Mouse (Mus musculus): ENCODE results near the gene Chst1.

Chst1 gene

DNA sequence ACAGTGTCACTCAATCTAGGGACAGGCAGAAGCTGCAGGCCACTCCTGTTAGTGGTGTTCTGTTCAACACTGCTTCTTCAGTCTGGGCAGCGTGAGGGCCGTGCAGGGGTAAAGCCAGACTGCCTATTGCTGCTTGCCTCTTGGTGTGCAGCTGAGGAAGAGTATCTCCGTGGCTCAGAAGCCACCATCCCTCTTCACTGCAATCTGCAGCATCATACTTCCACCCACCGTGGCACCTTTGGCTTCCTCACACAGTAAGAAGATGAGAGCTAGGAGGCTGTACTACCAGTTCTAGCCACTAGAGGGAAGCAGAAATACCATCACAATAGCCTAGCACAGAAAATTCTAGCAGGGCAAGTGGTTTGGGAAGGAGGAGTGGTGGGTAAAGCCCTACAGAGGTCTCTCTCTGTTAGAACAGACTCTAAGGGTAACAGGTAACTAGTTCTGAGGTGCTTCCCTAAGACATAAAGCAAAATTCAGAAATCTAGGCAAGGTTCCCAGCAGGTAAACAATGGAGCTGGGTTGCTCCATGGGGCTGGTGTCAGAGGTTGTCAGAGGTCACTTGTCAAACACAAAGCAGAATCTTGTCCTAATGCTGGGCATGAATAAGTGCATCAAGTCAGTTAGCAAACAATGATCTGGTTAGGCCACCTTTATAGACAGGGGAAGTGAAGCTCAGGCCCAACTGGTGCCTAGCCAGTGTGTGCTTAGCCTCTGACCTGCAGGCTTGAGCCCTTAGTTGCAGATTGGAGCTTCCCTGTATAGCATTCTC is 9.5 kb downstream of the Chst1 start:
- peak; percentile 34 for ATAC-seq (ENCODE audit: low TSS enrichment)

DNA sequence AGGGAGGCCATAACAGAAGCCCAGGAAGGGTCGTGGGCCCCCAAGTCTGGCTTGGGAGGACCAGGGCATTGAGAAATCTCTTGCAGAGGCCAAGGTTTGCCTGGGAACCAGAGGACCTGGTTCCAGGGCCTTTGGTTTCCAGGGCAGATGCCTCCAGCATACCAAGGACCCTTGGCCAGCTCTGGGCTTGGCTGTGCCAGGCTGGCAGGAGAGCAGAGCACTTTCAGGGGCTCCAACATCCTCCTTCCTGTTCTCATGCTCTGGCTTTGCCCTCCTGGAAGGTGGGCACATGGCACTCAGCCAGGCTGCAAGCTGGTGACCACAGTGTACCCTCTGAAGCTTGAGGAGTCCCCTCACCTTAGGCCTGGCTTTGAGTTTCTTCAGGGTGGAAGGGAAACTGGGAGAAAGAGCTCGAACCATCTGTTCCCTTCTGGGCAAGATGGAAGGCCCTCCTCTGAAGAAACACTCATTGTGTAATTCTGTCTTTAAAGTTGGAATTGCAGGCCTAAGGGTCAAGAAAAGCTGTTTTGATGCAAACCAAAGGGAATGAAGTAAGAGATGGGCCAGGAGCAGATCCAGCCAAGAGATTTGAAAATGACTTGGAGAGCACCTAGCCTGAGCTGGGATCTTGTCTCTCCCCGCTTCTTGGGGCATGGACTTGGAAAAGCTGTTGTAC is 10.3 kb downstream of the Chst1 start:
- ATAC-seq (ENCODE audit: low TSS enrichment): no peak

DNA sequence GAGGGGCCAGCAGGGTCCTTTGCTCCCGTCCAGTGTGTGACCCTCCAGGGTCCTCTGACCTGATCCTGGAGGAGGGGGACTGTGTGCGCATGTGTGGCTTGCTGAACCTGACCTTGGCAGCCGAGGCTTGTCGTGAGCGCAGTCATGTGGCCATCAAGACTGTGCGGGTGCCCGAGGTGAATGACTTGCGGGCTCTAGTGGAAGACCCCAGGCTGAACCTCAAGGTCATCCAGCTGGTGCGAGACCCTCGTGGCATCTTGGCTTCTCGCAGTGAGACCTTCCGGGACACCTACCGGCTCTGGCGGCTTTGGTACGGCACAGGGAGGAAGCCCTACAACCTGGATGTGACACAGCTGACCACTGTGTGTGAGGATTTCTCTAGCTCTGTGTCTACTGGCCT is 14.1 kb downstream of the Chst1 start:
- no peak for ATAC-seq (ENCODE audit: low TSS enrichment)

- ATAC-seq (ENCODE audit: low TSS enrichment): no peak
These were observed 14.6 kb downstream of the Chst1 start for GRCm38 (mm10) chr2:92614106-92614505.

DNA sequence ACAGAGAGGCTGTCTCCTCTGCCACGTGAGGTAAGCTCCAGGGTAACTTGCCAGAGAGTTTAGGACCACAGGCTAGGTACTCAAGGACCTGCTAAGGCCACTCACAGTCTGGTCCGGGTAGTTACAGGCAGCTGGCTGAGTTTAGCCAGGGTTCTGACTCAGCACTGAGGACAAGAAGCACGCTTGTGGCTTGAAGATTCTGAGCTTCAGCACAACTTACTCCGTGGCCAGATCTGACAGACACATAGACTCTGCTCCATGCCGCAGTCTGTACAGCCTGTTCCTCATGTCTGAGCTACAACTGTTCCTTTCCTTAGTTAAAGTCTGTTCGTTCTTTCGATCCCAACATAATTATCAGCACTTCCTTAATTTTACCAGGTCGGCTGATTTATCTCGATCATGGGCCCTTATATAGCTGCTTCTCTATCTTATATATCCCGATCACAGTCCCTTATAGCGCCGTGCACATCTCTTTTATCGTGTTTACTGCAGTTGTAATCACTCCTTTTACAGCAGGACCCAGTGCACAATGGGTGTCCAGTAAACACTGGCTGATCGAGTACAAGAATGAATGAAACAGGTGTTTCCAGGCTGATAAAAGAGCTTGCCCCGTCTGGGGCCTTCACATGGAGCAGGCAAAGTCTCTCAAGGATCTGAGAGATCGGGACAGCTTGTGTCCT is 17.7 kb downstream of the Chst1 start:
- peak; percentile 53 for ATAC-seq (ENCODE audit: low TSS enrichment)

DNA sequence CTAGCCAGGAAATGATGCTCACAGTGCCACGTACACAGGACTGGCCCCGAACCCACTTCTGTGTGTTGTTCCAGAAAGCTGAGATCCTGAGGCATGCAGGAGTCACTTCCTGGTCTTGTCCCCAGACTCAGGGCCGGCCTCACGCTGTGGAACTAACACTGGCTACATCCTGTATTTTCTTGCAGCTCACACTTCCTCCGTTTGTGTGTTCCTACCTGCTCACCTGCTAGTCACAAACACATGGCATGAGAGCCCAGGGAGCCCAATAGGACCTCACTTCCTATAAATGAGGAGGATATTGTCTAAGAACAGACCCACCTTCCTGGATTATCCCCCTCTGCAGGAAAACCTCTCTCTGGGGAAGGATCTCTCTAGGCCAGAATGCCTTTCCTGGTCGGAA is 18.5 kb downstream of the Chst1 start:
- ATAC-seq (ENCODE audit: low TSS enrichment): no peak

- peak; percentile 85 for ATAC-seq (ENCODE audit: low TSS enrichment)
These were observed 28.1 kb downstream of the Chst1 start for GRCm38 (mm10) chr2:92627633-92628032.

DNA sequence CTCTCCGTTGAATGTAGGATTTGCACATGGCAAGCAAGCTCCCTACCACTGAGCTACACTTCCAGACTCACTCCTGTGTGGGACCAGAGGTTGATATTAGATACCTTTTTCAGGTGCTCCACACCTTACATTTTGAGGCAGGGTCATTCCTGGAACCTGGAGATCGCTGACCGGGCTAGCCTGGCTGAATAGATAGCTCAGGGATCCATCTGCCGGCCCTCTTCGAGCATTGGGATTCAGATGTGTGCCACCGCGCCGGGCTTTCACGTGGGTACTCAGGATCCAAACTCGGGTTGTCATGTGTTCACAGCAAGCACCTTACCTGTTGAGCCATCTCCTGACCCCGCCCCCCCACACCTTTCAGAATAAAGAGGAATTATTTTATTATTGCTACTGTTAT is 31.3 kb downstream of the Chst1 start:
- ATAC-seq (ENCODE audit: low TSS enrichment): no peak

DNA sequence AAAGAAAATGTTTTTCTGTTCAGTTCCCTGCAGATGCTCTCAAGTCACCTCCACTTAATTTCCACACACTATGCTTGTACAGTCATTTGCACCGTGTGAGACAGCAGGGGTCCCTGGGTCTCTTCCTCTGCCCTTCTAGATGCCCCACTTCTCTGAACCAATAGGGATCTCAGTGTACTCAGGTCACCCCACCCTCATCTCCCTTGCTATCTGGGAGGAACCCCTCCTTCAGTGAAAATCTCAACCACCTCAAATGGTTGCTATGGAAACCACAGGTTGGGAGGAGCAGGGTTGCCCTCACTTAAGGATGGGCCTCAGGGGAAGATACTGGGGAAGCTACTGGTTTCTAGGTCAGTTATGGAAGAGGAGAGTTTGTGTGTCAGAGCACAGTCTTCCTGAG is 32.5 kb downstream of the Chst1 start:
- no peak for ATAC-seq (ENCODE audit: low TSS enrichment)

GRCm38 (mm10) chr2:92640555-92640954 is 41.0 kb downstream of the Chst1 start:
- no peak for ATAC-seq (ENCODE audit: low TSS enrichment)

DNA sequence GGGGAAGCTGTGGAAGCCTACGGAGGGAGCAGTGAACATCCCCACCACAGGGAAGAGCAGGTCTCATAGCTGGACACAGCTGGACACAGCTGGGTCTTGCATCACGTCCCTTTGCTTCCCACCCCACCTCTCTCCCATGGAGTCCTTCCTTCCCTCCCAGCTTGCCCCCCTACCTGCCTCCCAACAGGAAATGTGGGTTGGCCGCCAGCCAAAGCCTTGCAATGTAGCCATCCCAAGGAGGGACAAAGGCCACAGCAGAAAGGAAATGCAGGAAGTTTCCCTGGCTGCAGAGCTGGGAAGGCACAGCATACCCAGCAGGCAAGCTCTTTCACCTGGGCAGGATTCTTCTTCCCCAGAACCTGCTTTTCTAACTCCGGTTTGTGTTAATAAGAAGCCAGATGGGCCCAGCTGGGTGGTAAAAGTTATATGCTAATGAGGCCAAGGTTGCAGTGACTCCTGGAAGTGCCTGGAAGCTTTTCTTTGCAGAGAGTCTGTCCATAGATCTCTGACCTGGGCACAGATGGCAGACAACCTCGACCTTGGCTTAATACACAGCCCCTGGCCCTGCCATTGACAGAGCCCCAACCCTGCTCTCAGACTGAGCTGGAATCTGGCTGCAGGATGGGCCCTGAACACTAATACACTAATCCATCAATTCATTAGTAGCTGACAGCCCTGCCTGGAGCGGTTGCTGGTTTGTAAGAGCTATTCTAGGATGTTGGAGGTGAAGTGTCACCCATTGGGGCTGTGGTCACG is 46.0 kb downstream of the Chst1 start:
- no peak for ATAC-seq (ENCODE audit: low TSS enrichment)

DNA sequence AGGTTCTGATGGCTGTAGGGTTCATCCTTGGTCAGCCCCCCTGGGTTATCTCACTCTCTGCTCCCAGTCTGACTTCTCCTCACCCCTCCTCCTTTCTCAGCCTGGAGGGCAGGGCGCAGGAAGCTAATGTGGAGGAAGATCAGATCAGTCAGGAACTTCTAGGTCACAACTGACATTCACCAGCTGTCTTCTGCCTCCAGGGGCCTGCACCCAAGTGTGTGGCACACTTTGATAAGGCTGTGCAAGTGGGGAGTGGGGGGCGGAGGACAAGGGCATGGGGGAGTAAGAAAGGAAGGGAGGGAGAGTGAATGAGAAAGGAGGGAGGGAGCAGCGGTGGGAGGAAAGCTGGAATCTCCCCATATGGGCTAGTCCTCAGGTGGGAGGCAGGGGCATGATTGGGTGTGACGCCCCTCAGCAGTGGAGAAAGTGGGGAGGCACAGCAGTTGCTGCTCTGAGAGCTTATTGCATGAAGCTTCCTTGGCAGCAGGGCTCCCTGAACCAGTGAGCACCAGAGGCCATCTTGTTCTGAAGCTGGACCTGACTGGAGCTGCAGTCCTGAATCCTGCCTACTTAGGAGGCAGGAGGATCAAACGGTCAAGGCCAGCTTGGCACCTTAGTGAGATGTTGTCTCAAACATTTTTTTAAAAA is 49.8 kb downstream of the Chst1 start:
- ATAC-seq (ENCODE audit: low TSS enrichment): no peak

GRCm38 (mm10) chr2:92650428-92650827 is 50.9 kb downstream of the Chst1 start:
- ATAC-seq (ENCODE audit: low TSS enrichment): no peak

DNA sequence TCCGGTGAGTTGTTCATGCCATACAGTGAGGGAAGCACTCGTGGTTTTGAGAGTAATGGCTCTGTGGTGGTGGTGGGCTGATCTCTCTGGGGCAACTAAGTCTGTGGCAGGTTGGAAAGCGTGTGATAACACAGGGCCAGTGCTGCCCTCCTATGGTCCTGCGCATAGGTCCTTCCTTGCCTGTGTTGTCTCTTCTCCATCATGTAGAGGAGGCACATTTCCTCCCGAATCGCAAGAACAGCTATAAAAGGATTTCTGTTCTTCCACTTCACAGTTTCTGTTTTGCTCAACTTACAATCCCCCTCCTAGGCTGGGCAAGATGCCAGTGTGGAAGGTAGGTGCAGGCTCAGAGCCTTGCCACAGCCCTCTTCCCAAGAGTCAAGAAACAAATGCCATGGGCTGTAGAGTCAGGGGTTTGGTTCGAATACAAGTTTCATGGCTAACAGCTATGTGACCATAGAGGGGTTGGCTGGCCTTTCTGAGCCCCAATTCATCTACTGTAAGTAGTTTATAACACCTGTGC is 51.8 kb downstream of the Chst1 start:
- peak; percentile 62 for ATAC-seq (ENCODE audit: low TSS enrichment)

DNA sequence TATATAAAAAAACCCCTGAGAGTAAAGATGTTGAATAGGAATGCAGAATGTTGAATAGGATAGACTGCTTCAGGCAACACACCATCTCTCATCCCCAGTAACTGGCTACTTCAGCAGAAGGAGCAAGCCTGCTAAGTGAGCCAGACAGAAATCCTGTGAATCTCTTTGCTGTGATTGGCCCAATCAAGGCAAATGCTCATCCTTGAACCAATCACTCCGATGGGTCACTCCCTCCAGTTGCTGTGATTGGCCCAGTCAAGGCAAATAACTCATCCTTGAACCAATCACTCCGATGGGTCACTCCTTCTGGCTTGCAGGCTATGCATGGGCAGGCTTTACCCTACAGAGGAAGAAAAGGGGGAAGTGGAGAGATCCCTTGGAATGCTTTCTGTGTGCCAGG is 57.7 kb downstream of the Chst1 start:
- peak; percentile 63; the same call in 1 of the 2 replicates for ATAC-seq (ENCODE audit: low TSS enrichment)

GRCm38 (mm10) chr2:92658293-92659150 is 59.0 kb downstream of the Chst1 start:
- ATAC-seq (ENCODE audit: low TSS enrichment): no peak

DNA sequence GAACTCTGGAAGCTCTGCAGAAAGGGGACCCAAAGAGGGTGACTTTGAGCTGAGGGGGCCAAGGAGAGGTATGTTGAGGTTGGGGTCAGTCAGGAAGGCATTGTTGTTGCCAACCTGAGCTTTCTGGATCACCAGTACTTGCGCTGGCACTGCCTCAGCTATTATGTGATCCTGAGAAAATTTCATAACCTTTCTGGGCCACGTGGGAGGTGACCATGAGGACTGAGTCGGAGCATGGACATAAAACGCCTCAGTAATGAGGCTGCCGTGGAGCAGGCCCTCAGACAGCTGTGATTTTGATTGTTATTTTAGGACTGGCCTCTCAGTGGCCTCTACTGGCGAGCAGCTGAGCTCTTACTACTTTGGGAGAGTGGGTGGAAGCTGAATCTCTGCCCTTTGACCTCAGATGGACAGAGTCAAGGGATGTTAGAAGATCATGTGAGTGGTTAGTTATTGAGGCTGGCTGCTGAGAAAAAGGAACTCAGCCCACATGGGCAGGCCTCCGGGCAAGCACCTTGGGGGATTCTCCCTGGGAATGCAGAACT is 60.1 kb downstream of the Chst1 start:
- no peak for ATAC-seq (ENCODE audit: low TSS enrichment)

DNA sequence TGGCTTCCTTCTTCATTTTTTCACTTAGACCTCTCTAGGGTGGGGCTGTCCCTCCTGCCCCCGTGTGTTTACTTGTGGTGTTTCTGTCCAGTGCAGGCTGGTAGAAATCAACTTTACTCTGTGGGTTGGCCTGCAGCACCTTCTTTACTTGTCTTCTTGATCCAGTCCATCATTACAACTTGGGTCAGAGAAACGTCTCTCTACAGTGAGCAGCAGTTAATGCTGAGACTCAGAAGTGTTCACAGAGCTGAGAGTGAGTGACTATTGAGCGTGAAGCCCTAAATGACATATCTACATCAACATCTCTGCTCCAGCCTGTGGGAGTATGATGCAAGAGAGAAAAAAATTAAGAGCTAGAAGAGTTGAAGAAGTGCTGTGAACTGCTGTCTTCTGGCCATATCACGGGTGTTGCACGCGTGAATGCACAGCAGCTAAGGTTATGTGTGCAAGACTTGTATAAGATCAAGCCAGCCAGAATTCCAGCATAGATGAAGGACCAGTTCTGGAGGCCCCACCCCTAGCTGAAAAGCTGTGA is 63.1 kb downstream of the Chst1 start:
- no peak for ATAC-seq (ENCODE audit: low TSS enrichment)

All from frontal cortex, adult (tissue).